ENCODE assay signal across 19 mouse cellular contexts in genomic region chr9:115273095-115273649, GRCm38 (mm10).
"Had no signal": no experiment of that assay in that cellular context is flagged by ENCODE, and none has a peak within 500 bp of the region (broad histone marks: within the 10 kb centered on the region; RNA-seq: fewer than 3 reads in every experiment).

No protein-coding gene starts in this region.

- H3K4me1 ChIP-seq: heart, embryonic 15.5 days; hindbrain, embryonic 15.5 days; kidney, embryonic 15.5 days; limb, embryonic 13.5 days; limb, embryonic 15.5 days had no signal

- H3K9me3 ChIP-seq: heart, embryonic 13.5 days; heart, embryonic 15.5 days; hindbrain, embryonic 15.5 days; kidney, embryonic 15.5 days; limb, embryonic 13.5 days; limb, embryonic 15.5 days; liver, embryonic 13.5 days had no signal

- ATAC-seq: forebrain, postnatal 0 days; hindbrain, postnatal 0 days had no signal

- H3K4me3 ChIP-seq: heart, embryonic 13.5 days; heart, embryonic 15.5 days; hindbrain, embryonic 13.5 days; hindbrain, embryonic 15.5 days; kidney, embryonic 15.5 days; limb, embryonic 13.5 days; limb, embryonic 15.5 days; liver, embryonic 13.5 days had no signal

- H3K27me3 ChIP-seq: heart, embryonic 13.5 days; heart, embryonic 15.5 days; hindbrain, embryonic 13.5 days; hindbrain, embryonic 15.5 days; kidney, embryonic 15.5 days; limb, embryonic 13.5 days; limb, embryonic 15.5 days; liver, embryonic 13.5 days had no signal

- H3K4me2 ChIP-seq: heart, embryonic 11.5 days; heart, embryonic 13.5 days; heart, embryonic 15.5 days; hindbrain, embryonic 13.5 days; hindbrain, embryonic 15.5 days; kidney, embryonic 15.5 days; limb, embryonic 13.5 days; limb, embryonic 15.5 days; liver, embryonic 13.5 days had no signal

- DNase-seq: forebrain, postnatal 0 days; gastrocnemius, postnatal 14 days; heart, postnatal 14 days; heart, postnatal 36 days; kidney, postnatal 14 days; kidney, postnatal 36 days; layer of hippocampus, adult 9-11 months; left cerebral cortex, postnatal 4 days; liver, embryonic 13.5 days had no signal

- H3K27ac ChIP-seq: heart, embryonic 13.5 days; heart, embryonic 15.5 days; hindbrain, embryonic 13.5 days; hindbrain, embryonic 15.5 days; hindbrain, postnatal 0 days; kidney, embryonic 15.5 days; kidney, postnatal 0 days; limb, embryonic 13.5 days; limb, embryonic 15.5 days; liver, embryonic 13.5 days had no signal

- H3K9ac ChIP-seq: forebrain, postnatal 0 days; heart, embryonic 13.5 days; heart, embryonic 15.5 days; hindbrain, embryonic 13.5 days; hindbrain, embryonic 15.5 days; kidney, embryonic 15.5 days; limb, embryonic 13.5 days; limb, embryonic 15.5 days; liver, embryonic 13.5 days had no signal
